Mouse (Mus musculus) embryonic facial prominence, embryonic 10.5 days (tissue): ENCODE measurements around the gene Fate1. TPM values are rescaled to one million over a fixed set of nuclear protein-coding genes. Genes with fewer than 3 reads are reported as not detected.

Experiments
- DNase-seq: peaks from one replicate; pipeline ENCODE4 v3.0.0-alpha.2; 2017; ENCODE audit warnings: low spot score
- H3K27ac ChIP-seq: fragments of 300-500 bp; sonication (generic); replicated peaks from 2 replicates; pipeline ENCODE4 v1.5.1; 2016; ENCODE audit warnings: mild to moderate bottlenecking
- H3K27me3 ChIP-seq: fragments of 300-500 bp; sonication (generic); replicated peaks from 2 replicates; pipeline ENCODE4 v1.6.1; 2016; ENCODE audit warnings: low read depth, mild to moderate bottlenecking; ENCODE audit not compliant: poor library complexity, severe bottlenecking
- H3K36me3 ChIP-seq: fragments of 300-500 bp; sonication (generic); replicated peaks from 2 replicates; pipeline ENCODE4 v1.6.1; 2016; ENCODE audit warnings: mild to moderate bottlenecking, moderate library complexity
- H3K4me1 ChIP-seq: fragments of 300-500 bp; sonication (generic); 2 replicates; pipeline ENCODE4 v1.6.1; 2016
- H3K4me3 ChIP-seq: fragments of 300-500 bp; sonication (generic); 2 replicates; pipeline ENCODE4 v1.5.1; 2016; ENCODE audit warnings: mild to moderate bottlenecking, moderate library complexity
- H3K9me3 ChIP-seq: fragments of 300-500 bp; sonication (generic); 2 replicates; pipeline ENCODE4 v1.6.1; 2016; ENCODE audit warnings: mild to moderate bottlenecking
- WGBS: fragments of 180-500 bp; shearing (Covaris S2); methylation state at CpG from one replicate; pipeline ENCODE4 v1.1.7; 2016; 5-methylcytosine and 5-hydroxymethylcytosine counted together
- polyA plus RNA-seq: library from polyadenylated mRNA; unstranded; fragments of >200 nt; fragmentation: Nextera tagmentation; extraction: Ambion mirVana; gene quantifications from 2 replicates; pipeline ENCODE4 v1.2.1, GENCODE M21; 2016

Gene Fate1
- polyA plus RNA-seq, 1 experiment from 2014 or later = not detected

DNA sequence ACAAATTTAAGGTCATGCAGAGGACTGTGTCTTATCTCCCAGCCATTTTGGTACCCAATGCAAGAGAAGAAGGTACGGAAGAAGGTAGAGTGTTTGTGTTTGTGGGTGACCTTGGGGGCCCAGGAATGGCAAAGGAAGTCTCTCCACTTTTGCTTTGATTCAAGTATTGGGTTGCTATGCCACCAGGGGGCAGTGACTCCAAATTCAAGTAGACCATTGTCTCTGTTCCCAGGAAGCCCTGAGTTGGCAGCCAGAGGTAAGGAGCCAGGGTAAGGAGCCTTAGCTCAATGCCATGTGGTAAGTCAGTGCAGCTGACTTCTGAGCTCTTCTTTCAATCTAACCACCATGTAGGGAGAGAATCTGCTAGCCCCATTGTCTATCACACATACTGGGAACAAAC is 11.0 kb downstream of the Fate1 start:
- WGBS = 75% methylated on average over 1 of the region's 1 CpGs
- Histone ChIP-seq H3K27ac (no peak overlapping the region), H3K36me3 (no peaks in the 10 kb centered on the region), H3K4me1 (no peaks in the 10 kb centered on the region), H3K4me3 (no peak overlapping the region), H3K9me3 (no peaks in the 10 kb centered on the region), H3K27me3 (peaks cover 7% of the 10 kb centered on the region; the same call in 1 of the 2 replicates)
- DNase-seq = peak; percentile 10

DNA sequence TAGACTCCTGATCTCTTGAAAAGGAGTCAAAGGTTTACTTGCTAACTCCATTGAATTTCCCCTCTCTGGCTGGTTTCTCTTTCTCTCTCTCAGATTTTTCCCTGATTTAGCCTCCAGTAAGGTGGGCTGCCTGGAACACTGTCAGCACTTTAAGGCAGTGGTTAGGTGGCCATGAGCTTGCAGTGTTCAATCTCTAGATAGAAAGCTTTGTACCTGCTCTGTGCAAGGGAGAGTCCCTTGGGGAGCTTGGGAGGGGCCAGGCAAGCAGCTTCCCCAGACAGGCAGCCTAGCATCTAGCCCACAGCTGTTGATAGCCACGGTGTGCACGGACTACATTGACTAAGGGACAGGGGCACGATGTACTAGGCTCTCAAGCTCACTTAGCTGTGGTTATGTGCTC is 18.8 kb downstream of the Fate1 start, which contains the start of gene Cnga2:
Gene Cnga2 (plus strand): TSS at position 301 of the 400 bp plus-strand sequence.
- WGBS = 73% methylated on average over 3 of the region's 3 CpGs
- H3K4me3 ChIP-seq = no peak within 1 kb of the TSS
- H3K4me1 ChIP-seq = no peaks in the 10 kb centered on the region
- no peaks in the 10 kb centered on the region for H3K36me3 ChIP-seq
- peaks cover 40% of the 10 kb centered on the region for H3K27me3 ChIP-seq
- H3K27ac ChIP-seq = no peak within 1 kb of the TSS
- no peak for DNase-seq
- no peaks in the 10 kb centered on the region for H3K9me3 ChIP-seq

DNA sequence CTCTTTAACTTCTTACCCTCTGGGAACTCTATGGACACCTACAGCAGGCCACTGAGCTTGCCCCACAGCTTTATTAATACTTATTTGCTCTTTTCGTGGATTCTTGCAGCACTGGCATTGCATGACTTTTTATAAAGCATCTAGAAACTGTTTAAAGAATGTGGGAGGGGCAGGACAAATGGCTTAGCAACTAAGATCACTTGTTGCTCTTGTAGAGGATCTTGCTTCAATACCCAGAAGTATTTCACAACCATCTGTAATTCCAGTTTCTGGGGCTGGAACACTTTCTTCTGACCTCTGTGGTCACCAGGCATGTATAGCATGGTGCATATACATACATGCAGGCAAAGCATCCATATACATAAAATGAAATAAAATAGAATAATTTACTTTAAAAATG is 23.2 kb downstream of the Fate1 start:
- Histone ChIP-seq H3K27ac (no peak overlapping the region), H3K4me3 (no peak overlapping the region), H3K4me1 (no peaks in the 10 kb centered on the region), H3K27me3 (peaks cover 27% of the 10 kb centered on the region), H3K36me3 (no peaks in the 10 kb centered on the region), H3K9me3 (no peaks in the 10 kb centered on the region)
- 78% methylated on average over 1 of the region's 1 CpGs for WGBS
- no peak for DNase-seq

DNA sequence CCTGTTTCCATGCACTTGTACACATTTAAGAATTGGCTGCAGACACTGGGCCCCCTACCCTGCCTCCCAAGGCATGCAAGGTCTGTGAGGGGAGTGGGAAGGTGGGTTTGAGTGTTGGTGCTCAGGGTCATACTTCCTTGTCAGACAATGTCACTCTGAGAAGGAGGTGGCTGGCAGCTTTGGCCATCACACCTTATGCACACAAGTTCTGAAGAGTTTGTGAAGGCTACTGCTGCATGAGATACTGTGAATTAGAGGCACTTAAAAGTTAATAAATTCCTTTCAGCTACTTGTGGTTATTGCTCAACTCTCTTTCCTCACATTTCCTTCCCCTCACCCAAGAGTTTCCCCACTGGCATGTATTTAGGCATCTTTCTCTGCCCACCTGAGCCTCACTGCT is 37.1 kb downstream of the Fate1 start:
- DNase-seq = no peak
- H3K9me3 ChIP-seq = no peaks in the 10 kb centered on the region
- no peaks in the 10 kb centered on the region for H3K4me1 ChIP-seq
- no peak overlapping the region for H3K4me3 ChIP-seq
- no peak overlapping the region for H3K27ac ChIP-seq
- 0 out of 2 replicates have a peak, but pooled peaks cover 11% of the 10 kb centered on the region for H3K27me3 ChIP-seq
- H3K36me3 ChIP-seq = no peaks in the 10 kb centered on the region

DNA sequence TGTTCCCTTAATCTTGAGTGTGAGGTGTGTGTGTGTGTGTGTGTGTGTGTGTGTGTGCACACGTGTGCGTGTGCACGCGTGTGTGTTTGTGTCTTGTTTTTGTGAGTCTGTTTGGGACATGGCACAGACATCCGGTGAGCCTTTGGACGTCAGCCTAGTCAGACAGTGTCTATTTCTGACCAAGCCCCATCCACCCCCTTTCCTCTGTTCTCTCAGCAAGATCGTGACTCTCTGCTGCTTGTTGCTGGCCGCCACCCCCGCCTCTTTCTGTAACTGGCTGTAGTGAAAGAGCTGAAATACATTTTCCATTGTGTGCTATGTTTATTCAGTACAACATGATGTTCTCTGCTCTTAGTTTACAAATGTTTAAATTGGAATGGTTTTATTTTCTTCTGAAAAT is 39.5 kb downstream of the Fate1 start:
- Histone ChIP-seq H3K27me3 (0 out of 2 replicates have a peak, but pooled peaks cover under 1% of the 10 kb centered on the region), H3K4me1 (no peaks in the 10 kb centered on the region), H3K4me3 (no peak overlapping the region), H3K9me3 (no peaks in the 10 kb centered on the region), H3K36me3 (no peaks in the 10 kb centered on the region), H3K27ac (no peak overlapping the region)
- 73% methylated on average over 9 of the region's 9 CpGs for WGBS
- no peak for DNase-seq

DNA sequence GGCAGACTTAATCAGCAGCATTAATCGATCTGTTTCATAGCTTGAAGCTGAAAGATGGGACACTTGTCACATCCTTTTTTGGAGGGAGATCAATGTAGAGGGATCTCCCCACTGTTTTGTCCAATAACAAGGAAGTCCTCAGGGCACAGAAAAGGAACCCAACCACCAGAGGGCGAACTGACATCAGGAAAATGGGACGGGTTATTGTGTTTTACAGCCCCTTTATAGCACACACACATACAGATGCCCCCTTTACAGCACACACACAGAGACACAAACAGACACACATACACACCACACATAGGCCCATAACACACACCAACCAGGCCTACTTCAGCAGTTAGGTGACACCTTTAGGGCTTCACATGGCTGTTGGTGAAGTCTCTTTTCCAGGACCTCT is 40.0 kb downstream of the Fate1 start:
- no peaks in the 10 kb centered on the region for H3K9me3 ChIP-seq
- H3K36me3 ChIP-seq = no peaks in the 10 kb centered on the region
- no peaks in the 10 kb centered on the region for H3K27me3 ChIP-seq
- no peak overlapping the region for H3K27ac ChIP-seq
- peak; percentile 23 for DNase-seq
- no peaks in the 10 kb centered on the region for H3K4me1 ChIP-seq
- H3K4me3 ChIP-seq = no peak overlapping the region
- 40% methylated on average over 3 of the region's 3 CpGs for WGBS

DNA sequence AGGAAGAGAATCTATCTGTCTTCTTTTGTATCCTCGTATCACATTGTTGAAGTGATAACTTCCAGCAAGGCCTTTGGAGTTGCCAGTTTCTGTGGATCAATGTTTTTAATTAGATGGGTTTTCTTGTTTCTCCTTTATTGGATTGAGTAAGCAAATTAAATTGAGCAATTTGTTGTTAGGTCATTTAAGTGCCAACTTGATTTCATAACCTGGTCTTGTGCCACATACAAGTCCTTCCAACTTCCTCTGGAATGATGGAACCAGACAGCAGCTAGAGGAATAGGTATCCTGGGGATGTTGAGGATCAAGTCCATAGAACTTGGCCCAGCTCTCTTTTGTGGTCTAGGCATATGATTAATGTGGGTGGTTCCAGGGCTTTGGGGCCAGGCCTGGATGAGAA is 49.5 kb downstream of the Fate1 start:
- DNase-seq = no peak
- Histone ChIP-seq H3K36me3 (no peaks in the 10 kb centered on the region), H3K4me1 (no peaks in the 10 kb centered on the region), H3K9me3 (no peaks in the 10 kb centered on the region), H3K4me3 (no peak overlapping the region), H3K27me3 (no peaks in the 10 kb centered on the region), H3K27ac (no peak overlapping the region)
- 84% methylated on average over 1 of the region's 1 CpGs for WGBS

DNA sequence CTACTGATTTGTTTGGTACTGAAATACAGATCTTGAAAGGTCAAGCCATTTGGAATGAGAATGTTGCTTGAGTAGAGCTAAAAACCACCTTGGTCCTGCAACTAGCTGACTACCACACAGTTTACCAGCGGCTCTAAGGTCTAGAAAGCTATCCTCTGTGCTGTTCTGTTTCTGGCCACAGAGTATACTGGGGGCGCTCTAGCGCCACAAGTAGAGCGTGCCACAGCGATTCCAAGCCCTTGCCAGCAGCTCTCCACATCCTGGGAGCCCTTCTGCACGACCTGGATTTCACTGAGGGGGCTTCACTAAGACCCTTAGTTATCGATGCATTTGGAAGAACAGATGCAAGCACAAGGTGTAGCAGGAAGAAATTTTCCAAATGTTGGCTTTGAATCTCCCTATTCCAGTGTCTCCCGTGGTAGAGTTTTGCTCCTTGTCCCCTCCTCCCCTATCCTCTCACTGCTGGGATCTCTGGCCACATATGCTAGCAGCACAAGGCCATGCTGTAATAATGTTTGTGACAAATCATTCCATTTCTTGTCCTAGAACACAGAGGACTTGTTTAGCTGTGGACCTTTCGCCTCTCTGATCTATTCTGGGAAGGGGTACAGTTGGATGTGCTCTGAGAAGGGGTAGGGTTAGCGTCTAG is 50.1 kb downstream of the Fate1 start:
- no peak overlapping the region for H3K27ac ChIP-seq
- peak; percentile 34 for DNase-seq
- H3K4me3 ChIP-seq = no peak overlapping the region
- H3K27me3 ChIP-seq = no peaks in the 10 kb centered on the region
- WGBS = 38% methylated on average over 10 of the region's 10 CpGs
- H3K9me3 ChIP-seq = no peaks in the 10 kb centered on the region
- H3K4me1 ChIP-seq = no peaks in the 10 kb centered on the region
- H3K36me3 ChIP-seq = no peaks in the 10 kb centered on the region

DNA sequence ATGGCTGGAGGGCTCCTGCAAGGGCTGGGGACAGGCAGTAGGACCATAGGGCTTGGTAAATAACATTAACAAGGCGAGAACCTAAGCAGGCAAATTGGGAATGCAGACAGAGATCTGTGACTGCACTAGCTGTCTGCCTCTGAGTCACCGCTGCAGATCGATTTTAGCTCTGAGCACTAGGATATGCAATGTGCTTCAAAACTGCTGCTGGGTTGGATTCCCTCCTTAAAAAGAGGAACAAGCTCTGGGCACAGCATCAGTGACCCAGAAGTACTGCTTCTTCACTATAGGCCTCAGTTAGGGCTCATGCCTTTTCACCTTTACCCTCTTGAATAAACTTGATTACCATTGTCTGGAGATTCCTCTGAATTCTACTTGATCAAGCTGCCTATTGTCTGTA is 50.8 kb downstream of the Fate1 start:
- H3K9me3 ChIP-seq = no peaks in the 10 kb centered on the region
- no peak overlapping the region for H3K27ac ChIP-seq
- no peaks in the 10 kb centered on the region for H3K27me3 ChIP-seq
- H3K36me3 ChIP-seq = no peaks in the 10 kb centered on the region
- DNase-seq = no peak
- WGBS = 70% methylated on average over 3 of the region's 3 CpGs
- no peaks in the 10 kb centered on the region for H3K4me1 ChIP-seq
- no peak overlapping the region for H3K4me3 ChIP-seq

Other genes starting within 250 kb of the Fate1 start
- gene Vma21, start 157.1 kb upstream of the Fate1 start, polyA plus RNA-seq = 43.3 and 44.9 TPM in 2 replicates
- gene Gm1141, start 52.0 kb upstream of the Fate1 start, polyA plus RNA-seq = 0.19 TPM in 1 of 2 replicates, not detected in the other
- 7.1 and 7.6 TPM in 2 replicates for gene Prrg3, start 10.4 kb upstream of the Fate1 start, polyA plus RNA-seq
- gene Cnga2, start 18.9 kb downstream of the Fate1 start, polyA plus RNA-seq = 0.05 TPM in 1 of 2 replicates, not detected in the other
- not detected in 2 replicates for gene Magea4, start 249.0 kb downstream of the Fate1 start, polyA plus RNA-seq